Mouse (Mus musculus): ENCODE results near the gene Capza1. TPM values are rescaled to one million over a fixed set of nuclear protein-coding genes. Genes with fewer than 3 reads are reported as not detected.

Gene Capza1
- total and polyA plus RNA-seq, 3 experiments, result 60.2 to 141 (median 135) TPM

DNA sequence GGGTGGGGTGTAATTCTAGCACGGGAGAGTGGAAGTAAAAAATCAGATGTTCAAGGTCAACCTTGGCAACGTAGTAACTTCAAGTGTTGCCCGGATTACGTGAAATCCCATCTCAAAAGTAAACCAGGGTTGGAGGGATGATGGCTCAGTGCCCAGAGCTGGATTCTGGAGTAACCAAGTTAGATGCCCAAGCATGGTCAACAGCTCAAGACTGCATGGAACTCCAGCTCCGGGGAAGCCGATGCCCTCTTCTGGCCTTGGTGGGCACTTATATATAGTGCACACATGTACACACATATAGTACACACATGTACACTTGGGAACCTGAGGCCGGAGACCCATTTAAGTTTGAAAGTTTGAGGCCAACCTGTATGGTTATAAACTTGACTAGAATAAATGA is 48.2 kb downstream of the Capza1 start:
- no peak overlapping the region for H3K4me3 ChIP-seq (ENCODE audit: control insufficient read depth in 1 of 2, insufficient read depth in 1 of 2, low read depth in 2 of 2, low read length in 2 of 2)
- H3K27me3 ChIP-seq (ENCODE audit: control insufficient read depth in 1 of 2, insufficient read depth in 2 of 2, low read length in 2 of 2), result no peaks in the 10 kb centered on the region
- peaks cover 0 to 8% of the 10 kb centered on the region in 2 experiments; a peak in 3 of 4 replicates for H3K4me1 ChIP-seq (ENCODE audit: control insufficient read depth in 1 of 2, insufficient read depth in 2 of 2, low read length in 2 of 2)
- peak in 2 of 3 experiments; percentile 6 to 26; a peak in 2 of 6 replicates for TF ChIP-seq CTCF (IDR thresholded peaks at IDR 0.05 in 2 of 3, conservative IDR thresholded peaks at IDR 0.05 in 1 of 3; ENCODE audit: control insufficient read depth in 1 of 3, insufficient read depth in 1 of 3, low read depth in 2 of 3, low read length in 3 of 3, poor library complexity in 1 of 3, severe bottlenecking in 1 of 3)
- TF ChIP-seq GATA1 (IDR thresholded peaks at IDR 0.05; ENCODE audit: low read depth, low read length), result no peak
- no peak for DNase-seq (ENCODE audit: low read depth, low spot score)
- no peaks in the 10 kb centered on the region for H3K9me3 ChIP-seq (replicated peaks; ENCODE audit: insufficient read depth, low read length)
- H3K9ac ChIP-seq (ENCODE audit: control insufficient read depth, low read depth, low read length, poor library complexity, severe bottlenecking), result no peak overlapping the region
- no peak overlapping the region for H3K27ac ChIP-seq (ENCODE audit: control insufficient read depth, low read depth, low read length)
- H3K36me3 ChIP-seq (ENCODE audit: control insufficient read depth in 1 of 2, insufficient read depth in 2 of 2, low read length in 2 of 2), result peaks cover 0 to 12% of the 10 kb centered on the region in 2 experiments; a peak in 2 of 4 replicates
- H3K79me2 ChIP-seq (ENCODE audit: control insufficient read depth, insufficient read depth, low read length, poor library complexity), result peaks cover 4% of the 10 kb centered on the region; the same call in 1 of the 2 replicates

DNA sequence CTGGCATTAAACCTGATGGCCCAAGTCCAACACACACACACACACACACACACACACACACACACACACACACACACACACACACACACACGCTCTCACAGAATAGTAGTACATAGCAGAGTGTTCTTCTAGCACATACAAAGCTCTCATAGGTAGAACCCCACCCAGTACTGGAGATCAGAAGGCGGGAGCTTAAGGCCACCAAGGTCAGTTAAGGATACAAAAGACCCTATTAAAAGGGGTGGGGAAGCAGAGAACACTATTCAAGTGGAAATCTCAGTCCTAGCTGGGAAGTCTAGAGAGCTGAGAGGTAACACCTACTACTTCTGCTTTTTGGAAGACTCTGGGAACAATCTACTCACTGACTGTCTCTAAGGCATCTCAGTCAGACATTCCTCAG is 49.0 kb downstream of the Capza1 start:
- H3K27me3 ChIP-seq (ENCODE audit: control insufficient read depth in 1 of 2, insufficient read depth in 2 of 2, low read length in 2 of 2), result no peaks in the 10 kb centered on the region
- H3K36me3 ChIP-seq (ENCODE audit: control insufficient read depth in 1 of 2, insufficient read depth in 2 of 2, low read length in 2 of 2), result peaks cover 0 to 12% of the 10 kb centered on the region in 2 experiments; a peak in 2 of 4 replicates
- TF ChIP-seq POLR2AphosphoS2 (IDR thresholded peaks at IDR 0.05; ENCODE audit: low read length) (no peak), HCFC1 (IDR thresholded peaks at IDR 0.05; ENCODE audit: low read depth, low read length) (no peak), KAT2A (conservative IDR thresholded peaks at IDR 0.05; ENCODE audit: low read depth, low read length) (no peak), MXI1 (IDR thresholded peaks at IDR 0.05; ENCODE audit: low read depth, low read length) (no peak), E2F4 (IDR thresholded peaks at IDR 0.05; ENCODE audit: borderline replicate concordance, low read depth, low read length) (no peak), MAZ (IDR thresholded peaks at IDR 0.05; ENCODE audit: low read depth, low read length) (no peak), NRF1 (IDR thresholded peaks at IDR 0.05; ENCODE audit: insufficient read depth, low read depth, low read length, poor library complexity, severe bottlenecking) (no peak)
- peaks cover 4% of the 10 kb centered on the region; the same call in 1 of the 2 replicates for H3K79me2 ChIP-seq (ENCODE audit: control insufficient read depth, insufficient read depth, low read length, poor library complexity)
- DNase-seq (ENCODE audit: low read depth, low spot score), result peak; percentile 35
- no peak overlapping the region for H3K4me3 ChIP-seq (ENCODE audit: control insufficient read depth in 1 of 2, insufficient read depth in 1 of 2, low read depth in 2 of 2, low read length in 2 of 2)
- H3K4me1 ChIP-seq (ENCODE audit: control insufficient read depth in 1 of 2, insufficient read depth in 2 of 2, low read length in 2 of 2), result peaks cover 0 to 8% of the 10 kb centered on the region in 2 experiments; a peak in 3 of 4 replicates
- no peak overlapping the region for H3K9ac ChIP-seq (ENCODE audit: control insufficient read depth, low read depth, low read length, poor library complexity, severe bottlenecking)
- no peaks in the 10 kb centered on the region for H3K9me3 ChIP-seq (replicated peaks; ENCODE audit: insufficient read depth, low read length)
- no peak overlapping the region for H3K27ac ChIP-seq (ENCODE audit: control insufficient read depth, low read depth, low read length)

DNA sequence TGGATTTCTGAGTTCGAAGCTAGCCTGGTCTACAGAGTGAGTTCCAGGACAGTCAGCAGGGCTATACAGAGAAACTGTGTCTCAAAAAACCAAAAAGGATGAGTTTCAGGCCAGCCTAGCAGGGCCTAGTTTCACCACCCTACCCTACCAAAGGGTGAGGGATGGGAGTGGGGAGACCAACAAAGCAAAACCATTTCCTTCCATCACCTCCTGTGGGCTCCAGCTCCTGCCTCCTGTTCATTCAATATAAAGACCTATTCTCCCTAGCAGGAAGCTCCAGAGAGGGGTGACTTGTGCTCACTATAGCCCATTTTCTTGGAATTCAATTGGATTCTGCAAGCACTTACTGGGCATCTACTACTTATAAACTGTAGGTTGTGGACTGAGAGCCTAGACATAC is 49.6 kb downstream of the Capza1 start:
- Histone ChIP-seq H3K9me3 (replicated peaks; ENCODE audit: insufficient read depth, low read length) (no peaks in the 10 kb centered on the region), H3K79me2 (ENCODE audit: control insufficient read depth, insufficient read depth, low read length, poor library complexity) (peaks cover 4% of the 10 kb centered on the region; the same call in 1 of the 2 replicates), H3K27me3 (ENCODE audit: control insufficient read depth in 1 of 2, insufficient read depth in 2 of 2, low read length in 2 of 2) (no peaks in the 10 kb centered on the region), H3K4me3 (ENCODE audit: control insufficient read depth in 1 of 2, insufficient read depth in 1 of 2, low read depth in 2 of 2, low read length in 2 of 2) (no peak overlapping the region), H3K27ac (ENCODE audit: control insufficient read depth, low read depth, low read length) (no peak overlapping the region), H3K36me3 (ENCODE audit: control insufficient read depth in 1 of 2, insufficient read depth in 2 of 2, low read length in 2 of 2) (peaks cover 0 to 12% of the 10 kb centered on the region in 2 experiments; a peak in 2 of 4 replicates), H3K9ac (ENCODE audit: control insufficient read depth, low read depth, low read length, poor library complexity, severe bottlenecking) (no peak overlapping the region), H3K4me1 (ENCODE audit: control insufficient read depth in 1 of 2, insufficient read depth in 2 of 2, low read length in 2 of 2) (peaks cover 0 to 8% of the 10 kb centered on the region in 2 experiments; a peak in 3 of 4 replicates)
- DNase-seq (ENCODE audit: low read depth, low spot score), result no peak
- no peak for TF ChIP-seq CHD2 (IDR thresholded peaks at IDR 0.05; ENCODE audit: low read length)
- TF ChIP-seq POLR2A (IDR thresholded peaks at IDR 0.05; ENCODE audit: control insufficient read depth in 1 of 2, insufficient read depth in 1 of 2, low read depth in 1 of 2, low read length in 2 of 2, poor library complexity in 1 of 2), result no peak
- no peak for TF ChIP-seq MAX (IDR thresholded peaks at IDR 0.05; ENCODE audit: low read length)
- TF ChIP-seq TBP (IDR thresholded peaks at IDR 0.05; ENCODE audit: low read depth, low read length), result no peak
- TF ChIP-seq CTCF (IDR thresholded peaks at IDR 0.05 in 2 of 3, conservative IDR thresholded peaks at IDR 0.05 in 1 of 3; ENCODE audit: control insufficient read depth in 1 of 3, insufficient read depth in 1 of 3, low read depth in 2 of 3, low read length in 3 of 3, poor library complexity in 1 of 3, severe bottlenecking in 1 of 3), result no peak
- no peak for TF ChIP-seq MAFK (IDR thresholded peaks at IDR 0.05; ENCODE audit: borderline replicate concordance, low read depth, low read length)
- TF ChIP-seq MXI1 (IDR thresholded peaks at IDR 0.05; ENCODE audit: low read depth, low read length), result no peak
- no peak for TF ChIP-seq NRF1 (IDR thresholded peaks at IDR 0.05; ENCODE audit: insufficient read depth, low read depth, low read length, poor library complexity, severe bottlenecking)
- no peak for TF ChIP-seq ZMIZ1 (IDR thresholded peaks at IDR 0.05; ENCODE audit: low read depth, low read length)
- no peak for TF ChIP-seq MYB (IDR thresholded peaks at IDR 0.05; ENCODE audit: low read depth, low read length)
- no peak for TF ChIP-seq ZC3H11A (IDR thresholded peaks at IDR 0.05; ENCODE audit: low read depth, low read length)
- TF ChIP-seq TCF12 (IDR thresholded peaks at IDR 0.05; ENCODE audit: low read depth, low read length), result no peak
- TF ChIP-seq UBTF (IDR thresholded peaks at IDR 0.05; ENCODE audit: borderline replicate concordance, insufficient read depth, low read depth, low read length), result no peak
- TF ChIP-seq JUND (IDR thresholded peaks at IDR 0.05; ENCODE audit: low read depth, low read length), result no peak
- no peak for TF ChIP-seq POLR2AphosphoS2 (IDR thresholded peaks at IDR 0.05; ENCODE audit: low read length)
- no peak for TF ChIP-seq RCOR1 (IDR thresholded peaks at IDR 0.05; ENCODE audit: low read depth, low read length)
- TF ChIP-seq ETS1 (IDR thresholded peaks at IDR 0.05; ENCODE audit: low read depth, low read length), result no peak

Measured in MEL (cell line).